Mouse (Mus musculus) liver, embryonic 14.5 days (tissue): ENCODE data around the gene Hlf.

Experiments
- CTCF ChIP-seq: IDR thresholded peaks from 2 replicates; pipeline ENCODE4 v1.5.1; 2016; ENCODE audit warnings: antibody characterized with exemption, low read depth, control low read depth
- EP300 ChIP-seq: IDR thresholded peaks from 2 replicates; pipeline ENCODE4 v1.6.1; 2016; ENCODE audit warnings: antibody characterized with exemption, low read depth

GRCm38 (mm10) chr11:90317482-90317881 is 73.2 kb downstream of the Hlf start:
- TF ChIP-seq EP300, result no peak
- peak; percentile 63 for TF ChIP-seq CTCF
